Mouse (Mus musculus) gastrocnemius, postnatal 36 days (tissue): ENCODE data around the gene Ednrb. TPM values are rescaled to one million over a fixed set of nuclear protein-coding genes. Genes with fewer than 3 reads are reported as not detected.
"Not testable (repeated sequence)": the region's sequence is repeated elsewhere in the genome, so short reads cannot be mapped to it uniquely, and the experiment has no call there.

Source experiments
- DNase-seq, 2 experiments: peaks; one replicate each; pipeline ENCODE4 v3.0.0; 2022
- intact Hi-C: fragments of 180-260 bp; cut with DNase I; formaldehyde crosslinking; loops from one replicate; pipeline ENCODE4 v1.15.1; 2025
- total RNA-seq, 2 experiments: library from RNA; stranded (reverse); gene quantifications; 2 replicates each; pipeline ENCODE4 v1.2.3; 2021

Ednrb gene
- total RNA-seq, 2 experiments from 2014 or later: 7.2 to 7.9 TPM

DNA sequence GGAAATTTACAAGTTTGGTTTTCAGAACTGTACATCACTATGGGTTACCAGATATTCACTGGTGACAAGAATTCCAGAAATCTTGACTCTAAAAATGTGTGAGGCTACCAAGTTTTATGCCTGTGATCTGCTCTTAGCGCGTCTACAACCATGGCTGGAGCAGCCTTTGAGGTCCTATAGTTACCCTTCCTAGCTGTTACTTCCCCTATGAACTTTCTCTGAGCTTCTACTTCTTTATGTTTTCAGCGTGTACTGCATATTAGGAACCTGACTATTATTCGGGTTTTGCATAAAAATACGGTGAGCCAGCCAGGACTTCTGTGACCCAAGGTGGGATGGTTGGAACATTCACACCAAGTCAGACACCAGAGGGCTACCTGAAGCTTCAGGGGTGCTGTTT lies 18.3 kb downstream of the Ednrb start:
- no peak for DNase-seq
- intact Hi-C loops: no loop called here

DNA sequence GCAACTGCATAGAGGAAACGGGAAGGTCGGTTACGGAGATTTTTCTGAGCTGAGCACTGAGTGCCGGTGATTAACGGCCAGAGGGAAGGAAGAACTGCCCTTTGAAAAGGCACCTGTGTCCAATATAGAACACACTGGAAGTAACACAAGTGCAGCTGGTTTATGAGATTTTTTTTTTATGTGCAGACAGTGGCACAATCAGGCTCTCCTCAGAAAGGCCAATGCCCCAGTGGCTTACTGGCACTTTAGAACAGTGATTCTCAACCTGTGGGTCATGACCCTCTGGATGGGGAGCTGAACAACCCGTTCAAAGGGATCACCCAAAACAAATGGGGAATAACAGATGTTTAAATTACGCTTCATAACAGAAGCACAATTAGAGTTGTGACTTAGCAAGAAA lies 20.7 kb downstream of the Ednrb start:
- intact Hi-C loops: no loop called here
- no peak for DNase-seq

DNA sequence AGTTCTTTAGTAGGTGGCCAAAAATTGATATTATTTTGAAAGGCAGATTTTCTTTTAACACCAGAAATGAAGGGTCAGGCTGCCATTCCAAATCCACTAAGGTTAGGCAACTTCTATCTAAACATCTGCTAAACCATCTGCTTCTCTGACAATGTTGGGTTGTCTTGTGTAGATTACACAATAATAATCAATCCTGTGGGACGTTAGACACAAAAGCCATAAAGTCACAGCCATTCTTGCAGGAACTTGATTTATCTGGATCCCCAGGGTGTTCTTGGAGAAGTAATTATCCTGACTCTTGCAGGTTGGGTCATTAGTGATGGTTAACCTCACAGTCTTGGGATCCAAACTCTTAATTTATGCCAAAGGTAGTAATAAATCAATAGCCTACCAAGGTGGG lies 21.6 kb downstream of the Ednrb start:
- intact Hi-C loops: no loop called here
- DNase-seq: no peak

DNA sequence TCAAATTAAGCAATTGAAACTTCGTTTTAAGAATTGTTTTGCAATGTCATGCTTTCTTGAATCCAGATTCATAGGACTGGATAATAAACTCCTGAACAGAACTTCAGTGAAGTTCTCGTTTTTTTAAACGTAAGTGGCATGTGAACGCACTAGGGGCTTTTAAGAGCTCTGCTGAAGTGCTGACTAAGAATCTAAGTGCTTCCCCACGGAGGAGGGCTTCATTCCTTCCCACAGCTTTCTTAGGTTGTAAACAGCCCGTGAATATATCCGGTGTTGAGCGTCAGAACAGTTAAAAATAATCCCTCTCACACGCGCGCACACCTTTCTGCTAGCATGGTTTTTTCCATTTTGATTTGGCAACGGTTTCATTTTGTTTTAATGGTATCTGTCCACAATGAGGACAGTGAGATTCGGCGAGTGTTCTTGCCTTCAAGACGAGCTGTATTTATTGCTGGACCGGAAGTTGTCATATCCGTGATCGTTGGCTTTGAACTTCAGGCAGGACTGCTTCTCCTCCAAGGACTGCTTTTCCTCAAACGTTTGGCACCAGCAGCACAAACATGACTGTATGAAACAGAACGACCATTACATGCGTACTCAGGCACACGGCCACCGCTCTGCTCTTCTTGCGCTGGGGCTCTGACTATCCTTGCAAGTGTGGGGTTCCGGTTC lies 27.4 kb downstream of the Ednrb start:
- intact Hi-C loops: no loop called here
- DNase-seq: no peak

DNA sequence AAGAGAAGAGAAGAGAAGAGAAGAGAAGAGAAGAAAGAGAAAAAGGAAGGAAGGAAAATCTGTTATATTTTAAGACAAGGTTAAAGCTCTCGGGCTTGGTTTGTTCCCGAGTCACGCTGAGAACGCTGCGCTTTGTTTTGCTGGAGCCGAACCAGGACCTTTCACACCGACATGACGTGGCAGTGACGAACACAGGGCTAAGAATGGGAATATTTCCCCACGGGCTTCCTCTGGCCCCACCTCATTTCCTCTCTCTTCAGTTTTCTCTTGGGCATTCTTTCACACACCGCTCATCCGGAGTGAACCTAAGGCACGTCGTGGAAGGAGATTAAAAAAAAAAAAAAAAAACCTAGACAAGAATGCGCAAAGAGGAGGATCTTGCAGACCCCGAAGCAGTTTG lies 28.7 kb downstream of the Ednrb start:
- intact Hi-C loops: no loop called here
- DNase-seq: peak; percentile 29 to 30

DNA sequence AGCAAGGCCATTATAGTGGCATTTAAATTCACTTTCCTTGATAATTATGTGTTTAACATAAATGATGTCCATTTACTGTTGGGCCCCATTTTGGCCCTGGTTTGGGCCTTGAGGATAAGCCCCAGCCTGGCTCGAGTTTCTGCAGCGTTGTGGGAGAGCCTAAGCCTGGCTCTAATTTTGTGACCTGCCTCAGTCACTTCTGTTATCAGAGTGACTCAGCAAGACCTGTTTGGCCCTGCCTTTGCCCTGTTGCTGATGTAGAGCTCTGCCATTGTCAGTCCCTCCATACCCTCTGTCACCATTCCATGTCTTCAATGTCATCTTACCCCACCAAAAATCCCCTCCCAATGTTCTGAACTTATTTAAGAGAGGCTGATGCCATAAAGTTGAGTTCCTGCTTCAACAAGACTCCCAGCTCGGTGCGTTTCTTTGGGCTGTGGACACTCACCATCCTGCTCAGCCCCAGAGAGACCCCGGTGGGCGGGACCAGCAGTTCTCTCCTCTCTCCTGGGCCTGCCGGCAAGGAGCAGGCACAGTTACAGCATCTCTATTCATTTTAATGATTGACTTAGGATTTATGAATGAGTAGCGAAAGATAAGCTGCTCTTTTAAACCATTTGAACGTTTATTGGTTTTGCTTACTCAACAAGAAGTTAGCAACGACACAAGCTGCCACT lies 30.0 kb downstream of the Ednrb start:
- intact Hi-C loops: no loop called here
- no peak for DNase-seq

DNA sequence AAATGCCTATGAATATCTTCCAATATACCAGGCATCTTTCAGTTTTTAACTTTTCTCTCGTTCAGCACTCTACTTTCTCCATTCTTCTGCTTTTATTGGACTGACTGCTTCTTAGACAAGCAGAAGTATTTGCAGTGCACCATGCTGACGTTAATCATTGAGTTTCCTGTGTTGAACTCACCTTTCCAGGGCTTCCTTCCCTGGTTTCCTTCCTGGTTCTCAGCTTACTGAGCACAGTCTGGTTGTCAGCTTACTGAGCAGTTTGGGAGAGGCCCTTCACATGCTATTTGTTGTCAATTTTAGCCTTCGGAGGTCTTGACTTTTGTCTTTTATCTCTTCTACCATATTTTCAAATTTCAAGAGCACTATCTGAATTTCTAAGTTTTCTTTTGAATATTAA lies 31.0 kb downstream of the Ednrb start:
- no peak for DNase-seq
- intact Hi-C loops: no loop called here

DNA sequence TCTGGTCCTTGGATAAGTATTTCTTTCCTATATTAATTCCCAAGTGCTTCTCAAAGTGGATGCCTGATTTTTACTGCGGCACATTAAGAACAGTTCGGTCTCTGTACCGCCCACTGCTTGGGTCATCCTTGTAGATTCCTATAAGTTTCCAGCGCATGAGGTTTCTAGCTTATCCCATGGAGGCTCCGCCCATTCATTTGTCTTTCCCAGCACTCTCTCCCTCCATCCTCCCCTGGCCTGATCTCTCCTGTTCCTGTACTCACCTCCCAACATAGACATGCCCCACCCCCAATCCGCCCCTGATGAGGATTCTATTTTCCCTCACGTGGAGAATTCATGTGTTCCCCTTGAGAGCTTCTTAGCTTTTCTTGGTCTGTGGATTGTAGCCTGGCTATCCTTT lies 32.9 kb downstream of the Ednrb start:
- intact Hi-C loops: no loop called here
- no peak for DNase-seq

DNA sequence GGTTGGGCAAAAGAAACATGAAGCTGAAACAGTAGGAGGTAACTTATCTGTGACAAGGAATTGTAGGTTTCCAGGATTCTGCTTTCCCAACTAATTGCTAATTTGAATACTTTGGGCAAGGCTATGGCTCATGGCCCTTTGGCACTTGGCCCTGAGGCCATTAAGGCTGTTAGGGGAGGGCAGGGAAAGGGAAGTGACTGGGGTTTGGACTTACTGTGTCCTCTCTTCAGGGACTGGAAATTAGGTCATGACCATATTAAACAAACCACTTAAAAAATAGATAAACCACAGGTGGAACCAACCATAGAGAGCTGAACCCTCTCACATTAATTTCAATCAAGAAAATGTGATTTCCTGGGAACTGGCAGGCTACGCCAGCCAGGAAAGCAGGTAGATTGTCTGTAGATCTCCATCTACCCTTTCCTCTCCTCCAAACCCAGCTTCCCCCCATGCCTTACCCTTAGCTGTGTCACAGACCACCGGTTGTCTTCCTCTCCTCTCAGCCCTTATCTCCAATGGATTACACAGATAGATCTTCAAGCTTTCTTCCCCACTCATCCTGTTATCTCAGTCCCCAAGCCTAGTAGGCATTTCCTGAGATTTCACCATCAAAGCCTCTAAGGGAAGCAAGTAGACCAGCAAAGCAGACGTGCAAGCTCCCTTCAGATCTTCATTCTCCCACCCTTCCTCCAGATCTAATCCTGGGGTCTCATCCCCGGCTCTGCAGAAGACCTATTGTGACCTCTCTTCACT lies 40.1 kb downstream of the Ednrb start:
- intact Hi-C loops: no loop called here
- DNase-seq: no peak

DNA sequence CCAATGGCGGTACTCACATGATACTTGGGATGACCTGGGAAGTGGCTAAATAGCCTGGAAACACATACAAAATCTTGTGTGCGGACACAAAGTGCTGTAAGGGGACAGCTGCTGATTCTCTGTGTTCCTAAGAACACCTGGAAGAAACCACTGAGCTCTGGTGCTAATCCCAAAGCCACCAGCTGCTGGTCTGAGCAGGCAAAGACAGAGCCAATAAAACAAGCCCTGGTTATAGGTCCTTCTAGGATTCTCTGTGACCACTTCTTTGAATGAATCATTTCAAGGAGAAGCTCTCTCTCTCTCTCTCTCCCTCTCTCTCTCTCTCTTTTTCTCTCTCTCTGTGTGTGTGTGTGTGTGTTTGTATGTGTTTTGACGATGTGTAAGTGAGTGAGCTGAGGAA lies 47.1 kb downstream of the Ednrb start:
- intact Hi-C loops: no loop called here
- DNase-seq: no peak

DNA sequence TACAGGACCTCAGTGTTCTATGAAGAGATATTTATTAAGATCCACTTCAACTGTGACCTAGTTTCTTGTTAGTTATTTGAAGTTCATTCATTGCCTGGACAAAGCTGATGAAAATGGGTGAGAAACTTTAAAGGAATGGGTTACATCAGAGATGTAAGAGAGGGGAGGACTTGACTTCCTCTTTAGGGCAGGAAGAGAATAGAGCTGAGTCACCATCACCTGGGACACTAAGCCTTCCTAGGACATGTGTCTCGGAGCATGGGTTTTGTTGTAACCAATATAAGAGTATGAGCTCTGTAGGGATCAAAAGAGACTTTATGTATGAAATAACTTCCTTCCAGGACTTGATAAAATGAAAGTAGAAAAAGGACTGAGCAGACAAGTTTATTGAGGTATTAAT lies 48.6 kb downstream of the Ednrb start:
- no peak for DNase-seq
- intact Hi-C loops: no loop called here

DNA sequence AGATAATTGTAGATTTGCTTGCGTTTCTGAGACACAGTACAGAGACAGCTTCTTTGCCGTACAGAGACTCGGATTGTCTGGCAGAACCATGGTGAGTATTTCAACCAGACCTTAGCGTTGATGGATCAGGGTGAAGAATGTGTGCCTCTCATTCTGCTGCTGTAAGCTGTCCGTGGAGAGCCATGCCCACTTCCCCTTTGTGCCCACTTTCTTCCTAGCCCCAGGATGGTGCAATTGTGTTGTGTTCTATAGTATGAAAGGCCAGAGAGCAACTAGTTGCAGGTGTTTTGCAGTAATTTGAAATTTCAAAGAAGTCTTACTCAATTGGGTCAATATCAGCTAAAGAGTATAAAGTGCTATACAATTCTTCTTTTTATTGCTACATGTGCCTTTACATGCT lies 50.8 kb downstream of the Ednrb start:
- intact Hi-C loops: no loop called here

DNA sequence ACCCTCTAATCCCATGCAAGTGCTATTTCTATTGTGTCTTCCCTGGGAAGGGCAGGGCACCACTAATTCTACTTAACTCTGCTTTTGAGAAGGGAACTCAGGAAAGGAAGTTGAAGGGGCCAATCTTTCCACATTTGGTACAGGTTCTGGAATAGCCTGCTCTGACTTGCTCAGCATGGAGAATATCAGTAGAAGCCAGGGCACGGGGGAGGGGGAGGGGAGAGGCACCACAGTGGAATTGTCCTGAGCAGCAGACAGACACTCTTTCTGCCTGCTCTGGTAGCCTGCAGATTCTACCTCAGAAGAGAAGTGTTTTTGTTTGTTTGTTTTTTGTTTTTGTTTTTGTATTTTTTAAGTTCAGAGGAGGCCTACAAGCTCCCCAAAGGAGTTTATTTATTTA lies 51.5 kb downstream of the Ednrb start:
- DNase-seq: no peak
- intact Hi-C loops: no loop called here

More for the DNA sequence above, 50.8 kb downstream of the Ednrb start:
- DNase-seq: no peak

DNA sequence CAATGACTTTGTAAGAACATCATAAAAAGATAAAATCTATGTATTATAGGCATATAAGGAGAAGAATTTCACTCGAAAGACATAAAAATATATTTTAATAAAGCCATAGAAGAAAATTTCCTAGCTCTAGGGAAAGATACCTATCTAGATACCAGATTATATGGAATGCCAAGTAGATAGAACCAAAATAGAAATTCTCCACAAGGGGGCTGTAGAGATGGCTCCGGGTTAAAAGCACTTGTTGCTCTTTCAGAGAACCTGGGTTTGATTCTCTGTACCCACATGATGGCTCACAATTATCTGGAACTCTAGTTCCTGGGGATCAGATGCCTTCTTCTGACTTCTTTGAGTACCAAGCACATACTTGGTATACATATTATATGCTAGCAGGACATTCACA lies 56.7 kb downstream of the Ednrb start:
- DNase-seq: no peak
- intact Hi-C loops: no loop called here

DNA sequence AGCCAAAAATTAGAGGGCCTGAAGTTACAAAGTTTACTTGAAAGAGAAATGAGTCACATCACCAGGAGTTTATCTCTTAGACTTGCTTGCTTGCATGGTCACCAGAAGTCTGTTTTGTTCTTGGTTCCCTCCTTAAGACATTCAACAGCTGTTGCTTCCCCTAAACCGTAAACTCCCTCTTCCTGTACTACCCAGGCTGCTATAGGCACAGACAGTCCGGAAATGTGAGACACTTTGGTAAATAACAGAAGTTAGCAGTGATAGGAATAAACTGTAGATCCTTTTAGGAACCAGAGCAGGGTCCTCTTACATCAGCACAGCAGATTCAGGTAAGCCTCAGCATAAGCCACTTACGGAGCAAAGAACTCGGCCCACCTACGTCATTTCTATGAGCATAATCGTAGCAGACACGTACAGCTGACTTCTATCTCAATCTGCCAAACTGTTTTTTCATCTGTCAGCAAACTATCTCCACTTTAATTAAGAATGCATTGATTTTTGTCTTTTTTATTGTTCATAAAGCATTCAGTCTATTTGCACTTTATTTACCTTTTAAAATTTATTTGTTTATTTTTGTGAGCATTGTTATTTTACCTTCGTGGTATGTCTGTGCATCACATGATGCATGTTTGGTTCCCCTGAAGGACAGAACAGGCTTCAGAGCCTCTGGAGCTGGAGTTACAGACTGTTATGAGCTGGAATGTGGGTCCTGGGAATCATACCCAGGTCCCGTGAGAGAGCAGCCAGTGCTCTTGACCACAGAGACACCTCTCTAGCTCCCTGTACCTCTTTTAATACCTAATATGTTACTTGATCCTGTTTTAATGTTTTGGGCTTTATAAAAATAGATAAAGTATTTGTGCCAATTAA lies 58.9 kb downstream of the Ednrb start:
- intact Hi-C loops: no loop called here
- DNase-seq: no peak

DNA sequence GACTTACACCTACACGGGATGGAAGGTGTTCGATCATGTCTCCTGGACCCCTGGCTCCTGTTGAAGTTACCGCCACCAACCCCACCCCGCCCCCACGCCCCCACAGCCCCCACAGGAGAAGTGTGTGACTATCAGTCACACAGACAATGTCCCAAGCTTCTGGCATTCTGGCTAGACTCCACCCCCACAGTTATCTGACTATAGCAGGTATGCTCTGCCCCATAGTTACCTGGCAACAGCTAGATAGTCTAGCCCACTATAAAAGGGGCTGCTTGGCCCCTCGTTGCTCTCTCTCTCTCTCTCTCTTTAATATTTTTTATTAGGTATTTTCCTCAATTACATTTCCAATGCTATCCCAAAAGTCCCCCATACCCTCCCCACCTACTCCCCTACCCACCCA lies 63.9 kb downstream of the Ednrb start:
- intact Hi-C loops, DNase-seq: not testable (repeated sequence)

DNA sequence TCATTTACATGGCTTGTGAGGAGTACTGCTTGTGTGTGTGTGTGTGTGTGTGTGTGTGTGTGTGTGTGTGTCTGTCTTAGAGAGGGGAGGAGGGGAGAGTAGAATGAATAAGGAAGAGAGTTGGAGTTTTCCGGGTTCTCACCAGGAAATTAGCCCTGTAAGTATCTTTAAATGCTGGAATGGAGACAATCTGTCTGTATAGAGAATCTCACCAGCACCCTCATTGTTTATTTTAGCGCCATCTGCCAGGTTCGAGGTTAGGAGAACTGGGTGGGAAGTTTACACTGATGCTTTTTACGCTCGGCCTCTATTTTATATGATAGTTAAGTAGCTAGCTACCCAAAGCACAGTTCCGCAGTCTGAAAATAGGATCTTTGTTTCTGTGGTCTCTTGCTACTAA lies 64.9 kb downstream of the Ednrb start:
- intact Hi-C loops: no loop called here

DNA sequence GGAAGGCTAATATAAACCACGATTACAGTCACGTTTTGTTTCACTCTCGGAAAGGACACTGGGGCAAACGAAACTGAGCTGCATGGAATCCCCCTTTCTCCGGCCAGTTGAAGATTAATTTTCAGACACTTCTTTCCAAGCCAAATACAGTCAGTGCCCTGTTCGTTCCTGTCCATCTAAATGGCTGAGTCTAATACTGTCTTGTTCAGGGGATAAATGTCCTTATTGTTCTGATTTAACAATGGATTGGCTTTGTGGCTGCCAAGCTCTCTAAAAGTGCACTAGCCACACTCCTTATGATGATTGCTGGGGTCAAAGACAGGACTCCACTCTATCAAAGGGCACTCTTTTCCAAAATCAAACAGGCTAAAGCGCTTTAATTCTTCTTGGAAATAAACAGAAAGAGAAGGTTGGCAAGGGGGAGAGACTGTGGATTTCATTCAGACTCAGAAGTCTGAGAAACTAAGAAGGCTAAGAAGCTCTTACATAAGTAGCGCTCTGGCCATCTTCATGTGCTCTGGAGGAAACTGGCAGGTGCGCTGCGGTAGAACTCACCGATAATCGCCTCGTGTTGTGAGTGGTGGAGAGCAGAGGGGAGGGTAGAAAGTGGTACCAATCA lies 65.6 kb downstream of the Ednrb start:
- intact Hi-C loops: no loop called here
- DNase-seq: no peak

More for the DNA sequence above, 64.9 kb downstream of the Ednrb start:
- no peak for DNase-seq

DNA sequence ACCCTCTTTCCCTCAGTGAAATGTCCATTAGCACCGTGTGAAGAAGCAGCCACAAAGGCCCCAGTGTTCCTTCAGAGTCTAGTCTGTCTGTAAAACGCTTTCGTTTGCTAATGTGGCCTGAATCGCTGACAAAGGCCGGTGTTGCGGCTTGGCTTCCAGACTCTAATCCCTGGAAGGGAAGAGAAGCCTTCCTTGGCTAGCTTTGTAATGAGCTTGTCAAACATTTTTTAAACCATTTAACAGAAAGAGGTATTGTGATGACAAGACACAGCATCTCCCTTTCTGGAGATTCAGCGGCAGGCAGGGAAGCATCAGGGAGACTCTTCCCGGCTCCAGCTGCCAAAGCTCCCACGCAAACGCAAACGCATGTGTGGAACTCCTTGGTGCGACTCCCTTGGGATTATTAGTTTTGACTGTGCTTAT lies 66.2 kb downstream of the Ednrb start:
- no peak for DNase-seq

DNA sequence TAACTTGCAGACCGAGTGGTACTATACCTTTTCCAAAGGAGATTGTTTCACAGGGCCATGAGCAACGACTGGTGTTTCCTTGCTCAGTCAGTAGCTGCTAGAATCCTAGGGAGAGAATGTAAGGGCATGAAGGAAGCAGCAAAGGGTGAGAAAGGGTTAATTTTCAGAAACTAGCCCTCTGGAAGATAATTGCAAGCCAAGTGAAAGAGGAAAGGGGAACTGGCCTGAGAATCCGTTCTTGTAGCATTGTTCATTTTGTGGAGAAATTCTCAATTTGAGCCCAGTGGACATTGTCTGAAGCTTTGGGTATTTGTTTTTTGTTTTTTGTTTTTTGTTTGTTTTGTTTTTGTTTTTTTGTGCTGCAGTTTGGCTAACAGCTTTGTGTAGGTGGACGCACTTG lies 66.8 kb downstream of the Ednrb start:
- intact Hi-C loops: no loop called here
- no peak for DNase-seq

More for the DNA sequence above, 66.2 kb downstream of the Ednrb start:
- intact Hi-C loops: no loop called here
